11 mouse cellular contexts compared by ENCODE assay signal in the genomic region with DNA sequence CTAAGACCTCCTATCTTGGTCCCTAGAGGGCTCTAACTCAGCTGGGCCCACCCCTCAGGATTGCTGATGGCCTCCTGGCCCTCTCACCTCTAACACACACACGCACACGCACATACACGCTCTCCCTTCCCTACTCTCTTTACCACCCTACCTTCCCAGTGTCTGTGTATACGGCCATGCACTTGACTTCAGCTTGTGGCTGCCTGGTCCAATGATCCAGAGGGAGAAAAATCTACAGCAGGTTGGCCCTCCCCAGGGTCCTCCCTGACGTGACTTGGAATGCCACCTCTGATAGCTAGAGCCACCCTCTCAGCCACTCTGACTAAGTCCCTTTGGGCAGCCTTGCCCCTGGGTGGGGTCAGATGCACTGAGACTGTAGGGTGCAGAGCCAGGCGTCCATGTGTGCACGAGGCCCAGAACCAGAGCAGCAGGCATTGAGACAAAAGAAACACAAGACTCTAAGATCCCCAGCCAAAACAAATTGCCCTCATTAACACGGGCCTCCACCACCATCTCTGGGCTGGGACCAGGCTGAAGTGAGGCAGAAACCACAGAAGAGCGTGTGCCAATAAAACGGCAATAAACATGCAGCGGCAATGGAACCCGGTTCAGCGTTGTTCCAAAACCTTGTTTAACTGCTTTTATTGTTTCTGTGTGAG.
DNase-seq lines count a peak whose midpoint lies in the region; ATAC-seq and TF ChIP-seq lines count a peak whose summit lies in the region.
"Had no signal": no experiment of that assay in that cellular context is flagged by ENCODE, and none has a peak within 500 bp of the region (broad histone marks: within the 10 kb centered on the region; RNA-seq: fewer than 3 reads in every experiment).

No protein-coding gene starts in this region.

- no peaks in the 10 kb centered on the region for H3K27me3 ChIP-seq in forebrain, embryonic 15.5 days
- no peaks in the 10 kb centered on the region for H3K27me3 ChIP-seq in forebrain, embryonic 11.5 days (ENCODE audit: control insufficient read depth, insufficient read depth, low read length)
- H3K27me3 ChIP-seq in midbrain, postnatal 0 days (ENCODE audit: insufficient read depth, low read length) = no peaks in the 10 kb centered on the region
- no peaks in the 10 kb centered on the region for H3K27me3 ChIP-seq in midbrain, embryonic 14.5 days (ENCODE audit: control insufficient read depth, insufficient read depth, low read length)
- H3K27me3 ChIP-seq in limb, embryonic 11.5 days (ENCODE audit: control insufficient read depth, insufficient read depth, low read length) = no peaks in the 10 kb centered on the region
- H3K27me3 ChIP-seq: midbrain, embryonic 12.5 days had no signal

- no peaks in the 10 kb centered on the region for H3K36me3 ChIP-seq in forebrain, embryonic 15.5 days
- H3K36me3 ChIP-seq in forebrain, embryonic 11.5 days (ENCODE audit: control insufficient read depth, insufficient read depth, low read length) = no peaks in the 10 kb centered on the region
- H3K36me3 ChIP-seq in midbrain, postnatal 0 days (ENCODE audit: insufficient read depth, low read length) = no peaks in the 10 kb centered on the region
- H3K36me3 ChIP-seq in midbrain, embryonic 14.5 days (ENCODE audit: control insufficient read depth, insufficient read depth, low read length) = no peaks in the 10 kb centered on the region
- no peaks in the 10 kb centered on the region for H3K36me3 ChIP-seq in limb, embryonic 11.5 days (ENCODE audit: control insufficient read depth, insufficient read depth, low read length)
- H3K36me3 ChIP-seq: embryonic facial prominence, embryonic 15.5 days; midbrain, embryonic 12.5 days had no signal

- H3K4me1 ChIP-seq in forebrain, embryonic 15.5 days = peaks cover 26% of the 10 kb centered on the region
- no peaks in the 10 kb centered on the region for H3K4me1 ChIP-seq in forebrain, embryonic 11.5 days (replicated peaks; ENCODE audit: control insufficient read depth, insufficient read depth, low read length)
- H3K4me1 ChIP-seq in midbrain, postnatal 0 days (ENCODE audit: insufficient read depth, low read length) = 0 out of 2 replicates have a peak, but pooled peaks cover 2% of the 10 kb centered on the region
- H3K4me1 ChIP-seq in midbrain, embryonic 14.5 days (ENCODE audit: control insufficient read depth, insufficient read depth, low read length) = 0 out of 2 replicates have a peak, but pooled peaks cover under 1% of the 10 kb centered on the region
- H3K4me1 ChIP-seq in limb, embryonic 11.5 days (ENCODE audit: control insufficient read depth, insufficient read depth, low read length) = 0 out of 2 replicates have a peak, but pooled peaks cover 2% of the 10 kb centered on the region

- H3K9ac ChIP-seq in forebrain, embryonic 15.5 days (replicated peaks) = no peak overlapping the region
- H3K9ac ChIP-seq in forebrain, embryonic 11.5 days (ENCODE audit: low read length) = no peak overlapping the region
- no peak overlapping the region for H3K9ac ChIP-seq in midbrain, postnatal 0 days (replicated peaks; ENCODE audit: low read length, poor library complexity, severe bottlenecking)
- H3K9ac ChIP-seq in midbrain, embryonic 14.5 days (replicated peaks; ENCODE audit: low read length) = no peak overlapping the region
- H3K9ac ChIP-seq in limb, embryonic 11.5 days (ENCODE audit: low read length) = no peak overlapping the region
- H3K9ac ChIP-seq: embryonic facial prominence, embryonic 15.5 days; midbrain, embryonic 12.5 days had no signal

- H3K4me3 ChIP-seq in forebrain, embryonic 15.5 days = no peak overlapping the region
- H3K4me3 ChIP-seq in forebrain, embryonic 11.5 days (ENCODE audit: low read depth, low read length) = no peak overlapping the region
- H3K4me3 ChIP-seq in midbrain, postnatal 0 days (ENCODE audit: low read depth, low read length) = no peak overlapping the region
- no peak overlapping the region for H3K4me3 ChIP-seq in midbrain, embryonic 14.5 days (replicated peaks; ENCODE audit: low read depth, low read length)
- no peak overlapping the region for H3K4me3 ChIP-seq in limb, embryonic 11.5 days (ENCODE audit: low read depth, low read length)
- H3K4me3 ChIP-seq: embryonic facial prominence, embryonic 15.5 days; midbrain, embryonic 12.5 days had no signal

- no peak overlapping the region for H3K4me2 ChIP-seq in forebrain, embryonic 15.5 days (replicated peaks)
- no peak overlapping the region for H3K4me2 ChIP-seq in forebrain, embryonic 11.5 days (ENCODE audit: low read depth, low read length, severe bottlenecking)
- no peak overlapping the region for H3K4me2 ChIP-seq in midbrain, postnatal 0 days (ENCODE audit: low read depth, low read length, poor library complexity, severe bottlenecking)
- no peak overlapping the region for H3K4me2 ChIP-seq in midbrain, embryonic 14.5 days (ENCODE audit: low read length)
- H3K4me2 ChIP-seq in limb, embryonic 11.5 days (ENCODE audit: low read depth, severe bottlenecking) = no peak overlapping the region
- H3K4me2 ChIP-seq: embryonic facial prominence, embryonic 15.5 days; midbrain, embryonic 12.5 days had no signal

- no peak for TF ChIP-seq CTCF in midbrain, postnatal 0 days (IDR thresholded peaks at IDR 0.05)

- 0 out of 2 replicates have a peak overlapping the region, but pooled peaks have one; percentile 14 for H3K27ac ChIP-seq in forebrain, embryonic 15.5 days (replicated peaks)
- H3K27ac ChIP-seq in forebrain, embryonic 11.5 days (ENCODE audit: low read depth, low read length) = no peak overlapping the region
- H3K27ac ChIP-seq in midbrain, postnatal 0 days (ENCODE audit: low read depth, low read length) = no peak overlapping the region
- H3K27ac ChIP-seq in midbrain, embryonic 14.5 days (replicated peaks; ENCODE audit: low read depth, low read length) = no peak overlapping the region
- 0 out of 2 replicates have a peak overlapping the region, but pooled peaks have one; percentile 14 for H3K27ac ChIP-seq in limb, embryonic 11.5 days (replicated peaks; ENCODE audit: low read depth, low read length)
- H3K27ac ChIP-seq: embryonic facial prominence, embryonic 15.5 days; midbrain, embryonic 12.5 days had no signal

- no peaks in the 10 kb centered on the region for H3K9me3 ChIP-seq in forebrain, embryonic 15.5 days
- no peaks in the 10 kb centered on the region for H3K9me3 ChIP-seq in forebrain, embryonic 11.5 days (ENCODE audit: control insufficient read depth, low read length)
- no peaks in the 10 kb centered on the region for H3K9me3 ChIP-seq in midbrain, postnatal 0 days (ENCODE audit: low read length)
- no peaks in the 10 kb centered on the region for H3K9me3 ChIP-seq in midbrain, embryonic 14.5 days (ENCODE audit: control insufficient read depth, low read length)
- no peaks in the 10 kb centered on the region for H3K9me3 ChIP-seq in limb, embryonic 11.5 days (ENCODE audit: control insufficient read depth, low read length)
- H3K9me3 ChIP-seq: embryonic facial prominence, embryonic 15.5 days; midbrain, embryonic 12.5 days had no signal

- WGBS in forebrain, embryonic 15.5 days = 51% methylated on average over 13 of the region's 13 CpGs
- WGBS in forebrain, embryonic 11.5 days = 86% methylated on average over 13 of the region's 13 CpGs
- WGBS in midbrain, postnatal 0 days = 82% methylated on average over 13 of the region's 13 CpGs
- WGBS in midbrain, embryonic 14.5 days = 79% methylated on average over 13 of the region's 13 CpGs
- 56% methylated on average over 13 of the region's 13 CpGs for WGBS in limb, embryonic 11.5 days

- peak; percentile 75 for ATAC-seq in forebrain, embryonic 15.5 days (replicated peaks)
- ATAC-seq in forebrain, embryonic 11.5 days (replicated peaks; ENCODE audit: low FRiP score) = no peak
- ATAC-seq in midbrain, postnatal 0 days (ENCODE audit: low FRiP score) = no peak
- no peak for ATAC-seq in midbrain, embryonic 14.5 days (ENCODE audit: low FRiP score, low TSS enrichment)
- ATAC-seq in limb, embryonic 11.5 days (ENCODE audit: insufficient number of reproducible peaks, low FRiP score, low TSS enrichment, low read depth) = 0 out of 2 replicates have a peak, but pooled peaks have one; percentile 44

- no peak for DNase-seq in forebrain, embryonic 11.5 days (ENCODE audit: low spot score)
- peak; percentile 38 for DNase-seq in midbrain, postnatal 0 days (ENCODE audit: low spot score)
- no peak for DNase-seq in midbrain, embryonic 14.5 days
- peak; percentile 34 for DNase-seq in limb, embryonic 11.5 days (ENCODE audit: low spot score)
- no peak for DNase-seq in testis, postnatal 10 days (ENCODE audit: low spot score)
- DNase-seq in lung, postnatal 36 days = no peak
- DNase-seq: cerebellum, adult 9-11 months; heart, postnatal 4 days had no signal

Comparison
In these comparisons a context has a peak if more than half of its experiments do, and no peak if none do; other contexts are left out.
1. ATAC-seq: peak in forebrain, embryonic 15.5 days (single experiment) and limb, embryonic 11.5 days (single experiment); none in forebrain, embryonic 11.5 days (single experiment), midbrain, postnatal 0 days (single experiment) and midbrain, embryonic 14.5 days (single experiment).
2. H3K27ac ChIP-seq: peak in forebrain, embryonic 15.5 days (single experiment) and limb, embryonic 11.5 days (single experiment); none in forebrain, embryonic 11.5 days (single experiment), midbrain, postnatal 0 days (single experiment) and midbrain, embryonic 14.5 days (single experiment).
3. DNase-seq: peak in midbrain, postnatal 0 days (single experiment) and limb, embryonic 11.5 days (single experiment); none in forebrain, embryonic 11.5 days (single experiment), midbrain, embryonic 14.5 days (single experiment), testis, postnatal 10 days (single experiment) and lung, postnatal 36 days (single experiment).